Mouse (Mus musculus): ENCODE results near the gene Sec16b. TPM values are rescaled to one million over a fixed set of nuclear protein-coding genes. Genes with fewer than 3 reads are reported as not detected.

Gene Sec16b
- polyA plus RNA-seq, 1 experiment = not detected

DNA sequence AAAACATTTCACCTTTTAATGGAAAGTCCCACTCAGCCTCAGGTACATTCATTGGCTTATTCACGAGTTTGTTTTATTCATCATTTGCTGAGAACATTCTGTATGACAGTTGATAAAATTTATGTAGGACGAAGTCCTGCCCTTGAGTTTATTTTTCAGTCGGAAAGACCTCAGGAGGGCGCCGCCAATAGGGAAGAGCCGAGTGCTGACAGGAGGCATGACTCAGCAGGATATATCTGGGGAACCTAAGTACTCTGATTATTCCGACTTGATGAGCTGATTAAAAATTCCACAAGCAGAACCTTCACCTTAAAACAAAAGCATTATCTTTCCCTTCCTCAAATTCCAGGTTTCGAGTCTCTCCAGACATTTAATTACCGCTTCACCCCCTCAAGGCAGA lies 26.4 kb upstream of the Sec16b start:
- Histone ChIP-seq H3K9me3 (replicated peaks; ENCODE audit: control insufficient read depth, insufficient read depth, low read length, poor library complexity, severe bottlenecking) (no peaks in the 10 kb centered on the region; the same call in 1 of the 2 replicates), H3K36me3 (ENCODE audit: control insufficient read depth, insufficient read depth, low read length, poor library complexity, severe bottlenecking) (no peaks in the 10 kb centered on the region), H3K4me1 (ENCODE audit: control insufficient read depth, insufficient read depth, low read length) (peaks cover 2% of the 10 kb centered on the region), H3K27ac (ENCODE audit: insufficient read depth, low read length) (no peak overlapping the region), H3K9ac (ENCODE audit: low read depth, poor library complexity, severe bottlenecking) (no peak overlapping the region), H3K4me3 (ENCODE audit: low read depth, low read length) (no peak overlapping the region), H3K27me3 (ENCODE audit: control insufficient read depth, insufficient read depth, low read length, poor library complexity, severe bottlenecking) (no peaks in the 10 kb centered on the region)
- TF ChIP-seq CTCF (IDR thresholded peaks at IDR 0.05; ENCODE audit: low read depth, low read length) = no peak
- TF ChIP-seq EP300 (IDR thresholded peaks at IDR 0.05; ENCODE audit: insufficient read depth, low read depth, low read length) = 0 out of 2 replicates have a peak, but pooled peaks have one; percentile 13
- no peak for TF ChIP-seq POLR2A (IDR thresholded peaks at IDR 0.05; ENCODE audit: insufficient read depth, low read length)

GRCm38 (mm10) chr1:157480901-157481300 lies 25.6 kb upstream of the Sec16b start:
- Histone ChIP-seq H3K27ac (ENCODE audit: insufficient read depth, low read length) (no peak overlapping the region), H3K36me3 (ENCODE audit: control insufficient read depth, insufficient read depth, low read length, poor library complexity, severe bottlenecking) (no peaks in the 10 kb centered on the region), H3K9ac (ENCODE audit: low read depth, poor library complexity, severe bottlenecking) (no peak overlapping the region), H3K4me3 (ENCODE audit: low read depth, low read length) (no peak overlapping the region), H3K9me3 (replicated peaks; ENCODE audit: control insufficient read depth, insufficient read depth, low read length, poor library complexity, severe bottlenecking) (no peaks in the 10 kb centered on the region; the same call in 1 of the 2 replicates), H3K4me1 (ENCODE audit: control insufficient read depth, insufficient read depth, low read length) (peaks cover 2% of the 10 kb centered on the region), H3K27me3 (ENCODE audit: control insufficient read depth, insufficient read depth, low read length, poor library complexity, severe bottlenecking) (no peaks in the 10 kb centered on the region)
- no peak for TF ChIP-seq EP300 (IDR thresholded peaks at IDR 0.05; ENCODE audit: insufficient read depth, low read depth, low read length)
- no peak for TF ChIP-seq CTCF (IDR thresholded peaks at IDR 0.05; ENCODE audit: low read depth, low read length)
- TF ChIP-seq POLR2A (IDR thresholded peaks at IDR 0.05; ENCODE audit: insufficient read depth, low read length) = no peak

DNA sequence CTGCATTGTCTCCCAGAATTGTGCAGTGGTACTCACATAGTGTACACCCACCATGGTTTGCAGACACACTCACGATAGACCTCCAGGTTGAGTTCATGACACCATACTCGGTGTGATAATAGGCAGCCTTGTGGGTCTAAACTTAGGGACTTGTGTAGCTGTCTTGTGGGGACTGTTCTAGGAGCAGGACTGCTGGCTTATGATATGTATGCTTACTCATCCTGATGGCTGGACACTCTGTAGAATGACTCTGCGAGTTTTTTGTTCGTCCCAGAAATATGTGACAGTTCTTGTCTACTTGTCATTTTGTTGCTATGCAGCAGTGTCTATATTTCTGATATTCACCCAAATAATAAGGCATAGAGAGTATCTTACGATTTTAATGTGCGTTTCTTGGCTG lies 24.9 kb upstream of the Sec16b start:
- TF ChIP-seq CTCF (IDR thresholded peaks at IDR 0.05; ENCODE audit: low read depth, low read length) = no peak
- no peak for TF ChIP-seq EP300 (IDR thresholded peaks at IDR 0.05; ENCODE audit: insufficient read depth, low read depth, low read length)
- TF ChIP-seq POLR2A (IDR thresholded peaks at IDR 0.05; ENCODE audit: insufficient read depth, low read length) = no peak

GRCm38 (mm10) chr1:157484161-157484560 lies 22.4 kb upstream of the Sec16b start:
- TF ChIP-seq POLR2A (IDR thresholded peaks at IDR 0.05; ENCODE audit: insufficient read depth, low read length) (no peak), EP300 (IDR thresholded peaks at IDR 0.05; ENCODE audit: insufficient read depth, low read depth, low read length) (no peak), CTCF (IDR thresholded peaks at IDR 0.05; ENCODE audit: low read depth, low read length) (no peak)
- H3K27me3 ChIP-seq (ENCODE audit: control insufficient read depth, insufficient read depth, low read length, poor library complexity, severe bottlenecking) = no peaks in the 10 kb centered on the region
- peaks cover 2% of the 10 kb centered on the region for H3K4me1 ChIP-seq (ENCODE audit: control insufficient read depth, insufficient read depth, low read length)
- no peaks in the 10 kb centered on the region; the same call in 1 of the 2 replicates for H3K9me3 ChIP-seq (replicated peaks; ENCODE audit: control insufficient read depth, insufficient read depth, low read length, poor library complexity, severe bottlenecking)
- no peak overlapping the region for H3K27ac ChIP-seq (ENCODE audit: insufficient read depth, low read length)
- H3K36me3 ChIP-seq (ENCODE audit: control insufficient read depth, insufficient read depth, low read length, poor library complexity, severe bottlenecking) = no peaks in the 10 kb centered on the region
- no peak overlapping the region for H3K9ac ChIP-seq (ENCODE audit: low read depth, poor library complexity, severe bottlenecking)
- no peak overlapping the region for H3K4me3 ChIP-seq (ENCODE audit: low read depth, low read length)

More for the DNA sequence above, 24.9 kb upstream of the Sec16b start:
- peaks cover 2% of the 10 kb centered on the region for H3K4me1 ChIP-seq (ENCODE audit: control insufficient read depth, insufficient read depth, low read length)
- no peaks in the 10 kb centered on the region for H3K36me3 ChIP-seq (ENCODE audit: control insufficient read depth, insufficient read depth, low read length, poor library complexity, severe bottlenecking)
- no peak overlapping the region for H3K27ac ChIP-seq (ENCODE audit: insufficient read depth, low read length)
- H3K9ac ChIP-seq (ENCODE audit: low read depth, poor library complexity, severe bottlenecking) = no peak overlapping the region
- no peak overlapping the region for H3K4me3 ChIP-seq (ENCODE audit: low read depth, low read length)
- H3K27me3 ChIP-seq (ENCODE audit: control insufficient read depth, insufficient read depth, low read length, poor library complexity, severe bottlenecking) = no peaks in the 10 kb centered on the region
- no peaks in the 10 kb centered on the region; the same call in 1 of the 2 replicates for H3K9me3 ChIP-seq (replicated peaks; ENCODE audit: control insufficient read depth, insufficient read depth, low read length, poor library complexity, severe bottlenecking)

- Histone ChIP-seq H3K27ac (ENCODE audit: insufficient read depth, low read length) (no peak overlapping the region), H3K4me1 (ENCODE audit: control insufficient read depth, insufficient read depth, low read length) (no peaks in the 10 kb centered on the region), H3K27me3 (ENCODE audit: control insufficient read depth, insufficient read depth, low read length, poor library complexity, severe bottlenecking) (no peaks in the 10 kb centered on the region), H3K4me3 (ENCODE audit: low read depth, low read length) (no peak overlapping the region), H3K9me3 (replicated peaks; ENCODE audit: control insufficient read depth, insufficient read depth, low read length, poor library complexity, severe bottlenecking) (no peaks in the 10 kb centered on the region), H3K36me3 (ENCODE audit: control insufficient read depth, insufficient read depth, low read length, poor library complexity, severe bottlenecking) (no peaks in the 10 kb centered on the region), H3K9ac (ENCODE audit: low read depth, poor library complexity, severe bottlenecking) (no peak overlapping the region)
- TF ChIP-seq POLR2A (IDR thresholded peaks at IDR 0.05; ENCODE audit: insufficient read depth, low read length) = no peak
- TF ChIP-seq EP300 (IDR thresholded peaks at IDR 0.05; ENCODE audit: insufficient read depth, low read depth, low read length) = no peak
- TF ChIP-seq CTCF (IDR thresholded peaks at IDR 0.05; ENCODE audit: low read depth, low read length) = no peak
Measured at GRCm38 (mm10) chr1:157500657-157501056, 5.9 kb upstream of the Sec16b start.

DNA sequence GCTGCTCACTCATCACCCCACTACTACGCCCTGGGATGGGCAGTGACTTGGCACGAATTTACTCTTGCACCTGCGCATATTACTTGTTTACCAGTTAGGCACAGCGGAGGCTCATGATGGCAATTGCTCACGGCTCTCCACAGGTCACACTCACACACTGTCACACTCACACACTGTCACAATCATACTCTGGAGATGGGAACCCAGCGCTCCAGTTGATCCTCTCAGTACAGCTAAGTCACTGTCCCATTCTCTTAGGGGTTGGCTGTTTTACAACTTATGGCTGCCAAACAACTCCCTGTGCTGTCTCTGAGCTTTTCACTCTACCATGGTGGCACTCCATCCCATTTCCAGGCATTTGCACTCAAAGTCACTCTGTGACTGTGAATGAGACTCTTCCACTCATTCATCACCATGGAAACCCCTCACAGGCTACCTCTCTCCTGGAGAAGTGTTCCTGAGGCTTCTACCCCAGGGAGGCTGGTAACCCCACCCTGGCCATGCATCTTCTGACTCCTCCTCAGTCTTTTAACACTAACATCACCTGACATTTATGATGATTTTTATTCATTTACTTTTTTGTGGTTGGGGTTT lies 5.1 kb upstream of the Sec16b start:
- no peak overlapping the region for H3K9ac ChIP-seq (ENCODE audit: low read depth, poor library complexity, severe bottlenecking)
- no peaks in the 10 kb centered on the region for H3K9me3 ChIP-seq (replicated peaks; ENCODE audit: control insufficient read depth, insufficient read depth, low read length, poor library complexity, severe bottlenecking)
- H3K27ac ChIP-seq (ENCODE audit: insufficient read depth, low read length) = no peak overlapping the region
- TF ChIP-seq EP300 (IDR thresholded peaks at IDR 0.05; ENCODE audit: insufficient read depth, low read depth, low read length) = no peak
- no peaks in the 10 kb centered on the region for H3K36me3 ChIP-seq (ENCODE audit: control insufficient read depth, insufficient read depth, low read length, poor library complexity, severe bottlenecking)
- H3K27me3 ChIP-seq (ENCODE audit: control insufficient read depth, insufficient read depth, low read length, poor library complexity, severe bottlenecking) = no peaks in the 10 kb centered on the region
- H3K4me3 ChIP-seq (ENCODE audit: low read depth, low read length) = no peak overlapping the region
- H3K4me1 ChIP-seq (ENCODE audit: control insufficient read depth, insufficient read depth, low read length) = no peaks in the 10 kb centered on the region

Measured in ES-Bruce4 (cell line).